Mouse (Mus musculus): Measurements from ENCODE around the gene Plch1.

DNA sequence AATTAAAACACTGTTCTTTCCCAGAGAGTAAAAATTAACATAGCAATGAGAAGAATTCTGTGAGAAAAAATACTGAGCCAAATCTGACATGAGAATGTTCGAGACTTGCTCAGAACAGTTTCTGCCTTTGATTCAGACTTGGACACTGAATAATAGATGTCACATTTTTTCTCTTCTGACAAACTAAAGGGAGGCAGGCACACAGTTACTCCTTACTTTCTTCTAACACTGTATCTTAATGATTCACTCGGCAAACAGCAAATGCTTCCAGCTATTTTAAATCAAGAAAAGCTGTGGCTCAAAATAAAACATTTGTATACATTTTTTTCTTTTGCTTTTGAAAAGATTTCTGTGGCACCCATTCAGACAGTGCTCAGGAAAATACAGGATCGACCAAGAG is 7.1 kb downstream of the Plch1 start:
- TF ChIP-seq EP300 (IDR thresholded peaks at IDR 0.05; ENCODE audit: insufficient read depth, low read depth, low read length) (no peak), CTCF (IDR thresholded peaks at IDR 0.05) (no peak)

Measured in heart, adult 2 months (tissue).